Mouse (Mus musculus): ENCODE results near the gene Tmc3. TPM values are rescaled to one million over a fixed set of nuclear protein-coding genes. Genes with fewer than 3 reads are reported as not detected.

Gene Tmc3
- total and polyA plus RNA-seq, 3 experiments = not detected

Other genes starting within 250 kb of the Tmc3 start
- gene Stard5, start 47.0 kb downstream of the Tmc3 start, total RNA-seq (2012; rRNA removed) = 1.9 and 2.3 TPM in 2 replicates
- gene Stard5, start 47.0 kb downstream of the Tmc3 start, polyA plus RNA-seq (2012; ENCODE audit: insufficient read depth in 1 of 2, insufficient read length in 2 of 2, low read depth in 1 of 2, low replicate concordance in 2 of 2, missing spikeins in 1 of 2) = 1 to 10 TPM in 1 of 2 experiments, not detected in 1; 3.1 TPM
- 0.04 TPM in 1 of 2 replicates, not detected in the other for gene Il16, start 160.8 kb downstream of the Tmc3 start, total RNA-seq (2012; rRNA removed)
- gene Il16, start 160.8 kb downstream of the Tmc3 start, polyA plus RNA-seq (2012; ENCODE audit: insufficient read depth in 1 of 2, insufficient read length in 2 of 2, low read depth in 1 of 2, low replicate concordance in 2 of 2, missing spikeins in 1 of 2) = under 1 TPM in 1 of 2 experiments, not detected in 1; 0.10 TPM
- not detected in 2 replicates for gene Cfap161, start 210.0 kb downstream of the Tmc3 start, total RNA-seq (2012; rRNA removed)
- gene Cfap161, start 210.0 kb downstream of the Tmc3 start, polyA plus RNA-seq (2012; ENCODE audit: insufficient read depth in 1 of 2, insufficient read length in 2 of 2, low read depth in 1 of 2, low replicate concordance in 2 of 2, missing spikeins in 1 of 2) = not detected

Data from MEL (cell line).